In genomic region chr14:26042611-26043010, GRCm38 (mm10) we compare ENCODE assay signal across 14 mouse cellular contexts. TPM values are rescaled to one million over a fixed set of nuclear protein-coding genes. Genes with fewer than 3 reads are reported as not detected.
A peak's percentile ranks its signal among the peaks of the same experiment; 100 is the strongest.
DNase-seq lines count a peak whose midpoint lies in the region; ATAC-seq and TF ChIP-seq lines count a peak whose summit lies in the region.
"Not testable (repeated sequence)": the region's sequence is repeated elsewhere in the genome, so short reads cannot be mapped to it uniquely, and the experiment has no call there.
"Had no signal": no experiment of that assay in that cellular context is flagged by ENCODE, and none has a peak within 500 bp of the region (broad histone marks: within the 10 kb centered on the region; RNA-seq: fewer than 3 reads in every experiment).

Gm9780 (minus strand) TSS chr14:26042711.

- not testable (repeated sequence) for H3K36me3 ChIP-seq in forebrain, postnatal 0 days (ENCODE audit: insufficient read depth); heart, embryonic 15.5 days; kidney, adult 2 months (ENCODE audit: control insufficient read depth, insufficient read depth, low read length); limb, embryonic 13.5 days; lung, embryonic 16.5 days (ENCODE audit: control insufficient read depth, insufficient read depth, low read length); stomach, postnatal 0 days (ENCODE audit: control insufficient read depth, insufficient read depth, low read length)

- H3K4me2 ChIP-seq in forebrain, postnatal 0 days (ENCODE audit: low read depth); heart, embryonic 15.5 days; limb, embryonic 13.5 days (replicated peaks); lung, embryonic 16.5 days (ENCODE audit: low read depth, low read length); stomach, postnatal 0 days (replicated peaks; ENCODE audit: low read depth): not testable (repeated sequence)

- not testable (repeated sequence) for DNase-seq in adrenal gland, postnatal 10 days; forebrain, postnatal 0 days; heart, postnatal 4 days; kidney, adult 2 months; stomach, postnatal 0 days (ENCODE audit: low spot score)

- H3K27me3 ChIP-seq in forebrain, postnatal 0 days (ENCODE audit: insufficient read depth, low read length); heart, embryonic 15.5 days; kidney, adult 2 months (replicated peaks; ENCODE audit: control insufficient read depth, insufficient read depth, low read length); limb, embryonic 13.5 days; lung, embryonic 16.5 days (ENCODE audit: control insufficient read depth, insufficient read depth, low read depth, low read length); stomach, postnatal 0 days (ENCODE audit: control insufficient read depth, insufficient read depth, low read length): not testable (repeated sequence)

- not testable (repeated sequence) for TF ChIP-seq CTCF in forebrain, postnatal 0 days (IDR thresholded peaks at IDR 0.05; ENCODE audit: low read depth); kidney, adult 2 months (conservative IDR thresholded peaks at IDR 0.05; ENCODE audit: insufficient read depth, insufficient read length, low read depth, low read length); stomach, postnatal 0 days (IDR thresholded peaks at IDR 0.05; ENCODE audit: low read depth)

- not testable (repeated sequence) for H3K9me3 ChIP-seq in forebrain, postnatal 0 days (ENCODE audit: low read length); heart, embryonic 15.5 days (replicated peaks); limb, embryonic 13.5 days; lung, embryonic 16.5 days (ENCODE audit: control insufficient read depth, low read length); stomach, postnatal 0 days (ENCODE audit: control insufficient read depth, low read length)

- not testable (repeated sequence) for ATAC-seq in forebrain, postnatal 0 days; heart, embryonic 15.5 days (replicated peaks; ENCODE audit: insufficient number of reproducible peaks, insufficient read depth, low FRiP score, low read depth); limb, embryonic 13.5 days (ENCODE audit: low FRiP score, low read depth); lung, embryonic 16.5 days (ENCODE audit: low read depth)
- peak; percentile 51; the same call in 1 of the 2 replicates for ATAC-seq in stomach, postnatal 0 days (ENCODE audit: low FRiP score, low TSS enrichment)

- not testable (repeated sequence) for H3K9ac ChIP-seq in forebrain, postnatal 0 days; heart, embryonic 15.5 days; limb, embryonic 13.5 days; lung, embryonic 16.5 days (ENCODE audit: low read length); stomach, postnatal 0 days (ENCODE audit: low read length)

- not testable (repeated sequence) for H3K4me3 ChIP-seq in forebrain, postnatal 0 days (ENCODE audit: low read depth, low read length); heart, embryonic 15.5 days; kidney, adult 2 months (ENCODE audit: insufficient read depth, low read depth, low read length); limb, embryonic 13.5 days; lung, embryonic 16.5 days (ENCODE audit: low read length); stomach, postnatal 0 days (ENCODE audit: low read depth, low read length)

- no CpG with 5 or more reads among the region's 26 CpGs for WGBS in forebrain, postnatal 0 days
- no CpG with 5 or more reads among the region's 26 CpGs for WGBS in heart, embryonic 15.5 days
- WGBS in kidney, adult 2 months = no CpG with 5 or more reads among the region's 26 CpGs
- no CpG with 5 or more reads among the region's 26 CpGs for WGBS in limb, embryonic 13.5 days
- whole genome bisulfite sequencing in lung, embryonic 16.5 days = no CpG with 5 or more reads among the region's 26 CpGs
- no CpG with 5 or more reads among the region's 26 CpGs for WGBS in stomach, postnatal 0 days

- H3K27ac ChIP-seq in forebrain, postnatal 0 days (ENCODE audit: low read depth, low read length); heart, embryonic 15.5 days; kidney, adult 2 months (ENCODE audit: insufficient read depth, low read depth, low read length); limb, embryonic 13.5 days; lung, embryonic 16.5 days (ENCODE audit: low read length); stomach, postnatal 0 days (replicated peaks): not testable (repeated sequence)

- TF ChIP-seq POLR2A in kidney, adult 2 months (IDR thresholded peaks at IDR 0.05; ENCODE audit: low read depth, low read length) = not testable (repeated sequence)

- not testable (repeated sequence) for H3K4me1 ChIP-seq in forebrain, postnatal 0 days (ENCODE audit: insufficient read depth); heart, embryonic 15.5 days (replicated peaks); kidney, adult 2 months (ENCODE audit: control insufficient read depth, insufficient read depth, low read length); limb, embryonic 13.5 days; lung, embryonic 16.5 days (replicated peaks; ENCODE audit: control insufficient read depth, insufficient read depth, low read length); stomach, postnatal 0 days (replicated peaks; ENCODE audit: control insufficient read depth, insufficient read depth)

- TF ChIP-seq EP300 in stomach, postnatal 0 days (optimal IDR thresholded peaks at IDR 0.05) = not testable (repeated sequence)

RNA-seq across cellular contexts. Expression of gene Gm9780, which starts in this region (rescaled TPM):
- total RNA-seq in adrenal gland, postnatal 10 days (2021) = 10 to 100 TPM; 19.2 to 27.0 TPM
- 25.4 and 30.7 TPM in 2 replicates for total RNA-seq in forebrain, postnatal 0 days (2014; rRNA removed)
- 13.3 and 16.3 TPM in 2 replicates for polyA plus RNA-seq in forebrain, postnatal 0 days (2015; fragmentation: Nextera tagmentation; extraction: Ambion mirVana)
- 17.0 and 23.9 TPM in 2 replicates for polyA plus RNA-seq in heart, embryonic 15.5 days (2015; fragmentation: Nextera tagmentation; extraction: Ambion mirVana)
- total RNA-seq in heart, postnatal 4 days (2021) = 10 to 100 TPM; 10.1 to 18.1 TPM
- polyA plus RNA-seq in kidney, adult 2 months (2012; rRNA removed) = 38.4 and 69.3 TPM in 2 replicates
- 14.8 and 15.4 TPM in 2 replicates for polyA plus RNA-seq in limb, embryonic 13.5 days (2015; fragmentation: Nextera tagmentation; extraction: Ambion mirVana)
- polyA plus RNA-seq in lung, embryonic 16.5 days (2015; fragmentation: Nextera tagmentation; extraction: Ambion mirVana) = 101 and 114 TPM in 2 replicates
- polyA plus RNA-seq in stomach, postnatal 0 days (2015; fragmentation: Nextera tagmentation; extraction: Ambion mirVana) = 77.5 and 113 TPM in 2 replicates
- total RNA-seq: common myeloid progenitor, adult 5-6 weeks; G1E had no signal
- polyA plus RNA-seq: activated CD4-positive, CD25-positive, alpha-beta regulatory T cell, adult 4 months; embryonic facial prominence, embryonic 10.5 days; erythroblast, embryonic 14.5 days; G1E; limb, embryonic 10.5 days had no signal
